Mouse (Mus musculus) intestine, postnatal 0 days (tissue): ENCODE data around the gene Gm47996. TPM values are rescaled to one million over a fixed set of nuclear protein-coding genes. Genes with fewer than 3 reads are reported as not detected.

ENCODE experiments used
- ATAC-seq: fragments of 200-750 bp; cut with Nextera tagmentation; 2 replicates; pipeline ENCODE4 v1.8.0; 2017; ENCODE audit warnings: mild to moderate bottlenecking, moderate TSS enrichment, moderate library complexity
- H3K27ac ChIP-seq: fragments of 300-500 bp; sonication (generic); 2 replicates; pipeline ENCODE4 v1.5.1; 2014; ENCODE audit warnings: mild to moderate bottlenecking, low read depth, low read length, moderate library complexity
- H3K27me3 ChIP-seq: fragments of 300-500 bp; sonication (generic); replicated peaks from 2 replicates; pipeline ENCODE4 v1.6.1; 2014; ENCODE audit warnings: low read length, mixed read lengths; ENCODE audit not compliant: control insufficient read depth, insufficient read depth
- H3K36me3 ChIP-seq: fragments of 300-500 bp; sonication (generic); 2 replicates; pipeline ENCODE4 v1.6.1; 2014; ENCODE audit warnings: mild to moderate bottlenecking, moderate library complexity; ENCODE audit not compliant: control insufficient read depth, insufficient read depth
- H3K4me1 ChIP-seq: fragments of 300-500 bp; sonication (generic); replicated peaks from 2 replicates; pipeline ENCODE4 v1.6.1; 2014; ENCODE audit warnings: antibody characterized with exemption, low read length, mixed read lengths; ENCODE audit not compliant: control insufficient read depth, insufficient read depth
- H3K4me2 ChIP-seq: fragments of 300-500 bp; sonication (generic); replicated peaks from 2 replicates; pipeline ENCODE4 v1.6.1; 2014; ENCODE audit warnings: low read depth, mild to moderate bottlenecking, moderate library complexity
- H3K4me3 ChIP-seq: fragments of 300-500 bp; sonication (generic); 2 replicates; pipeline ENCODE4 v1.5.1; 2014; ENCODE audit warnings: low read depth, low read length
- H3K9ac ChIP-seq: fragments of 300-500 bp; sonication (generic); 2 replicates; pipeline ENCODE4 v1.6.1; 2014; ENCODE audit warnings: mild to moderate bottlenecking, low read depth, low read length
- H3K9me3 ChIP-seq: fragments of 300-500 bp; sonication (generic); 2 replicates; pipeline ENCODE4 v1.6.1; 2016; ENCODE audit warnings: mixed run types; ENCODE audit not compliant: control insufficient read depth
- CTCF ChIP-seq: sonication (generic); IDR thresholded peaks from 2 replicates; pipeline ENCODE4 v1.5.1; 2016; ENCODE audit warnings: low read depth, mild to moderate bottlenecking, control low read depth, antibody characterized with exemption, moderate library complexity
- WGBS: fragments of 180-500 bp; shearing (Covaris S2); extraction: QIAGEN DNeasy Blood & Tissue Kit; methylation state at CpG from one replicate; pipeline ENCODE4 v1.1.7; 2014; 5-methylcytosine and 5-hydroxymethylcytosine counted together
- polyA plus RNA-seq: library from polyadenylated mRNA; unstranded; fragments of >200 nt; fragmentation: Nextera tagmentation; extraction: Ambion mirVana; gene quantifications from 2 replicates; pipeline ENCODE4 v1.2.1, GENCODE M21; 2015

Gene Gm47996
- polyA plus RNA-seq, 1 experiment from 2014 or later = not detected

DNA sequence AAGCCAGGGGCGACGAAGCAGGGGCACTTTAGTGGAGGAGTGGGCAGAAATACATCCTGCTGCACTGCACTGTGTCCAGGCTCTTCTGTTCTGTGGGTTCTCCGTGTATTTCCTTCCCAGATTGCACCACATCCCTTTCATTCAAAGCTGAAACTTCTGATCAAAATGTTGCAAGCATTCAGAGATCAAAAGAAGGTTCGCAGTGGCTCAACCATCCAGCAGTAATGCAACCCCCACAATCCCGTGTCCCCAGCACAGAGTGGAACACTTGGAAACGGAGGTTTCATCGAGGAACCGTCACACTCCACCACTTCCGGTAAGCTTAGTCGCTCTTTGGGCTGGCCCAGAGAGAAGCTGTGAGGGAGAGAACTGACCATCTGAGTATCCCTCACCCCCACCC lies 35.2 kb downstream of the Gm47996 start:
- TF ChIP-seq CTCF = no peak
- Histone ChIP-seq H3K36me3 (no peaks in the 10 kb centered on the region), H3K27me3 (no peaks in the 10 kb centered on the region), H3K27ac (no peak overlapping the region), H3K9ac (no peak overlapping the region), H3K4me2 (no peak overlapping the region), H3K9me3 (no peaks in the 10 kb centered on the region), H3K4me1 (no peaks in the 10 kb centered on the region), H3K4me3 (no peak overlapping the region)
- WGBS = 83% methylated on average over 10 of the region's 10 CpGs
- no peak for ATAC-seq

DNA sequence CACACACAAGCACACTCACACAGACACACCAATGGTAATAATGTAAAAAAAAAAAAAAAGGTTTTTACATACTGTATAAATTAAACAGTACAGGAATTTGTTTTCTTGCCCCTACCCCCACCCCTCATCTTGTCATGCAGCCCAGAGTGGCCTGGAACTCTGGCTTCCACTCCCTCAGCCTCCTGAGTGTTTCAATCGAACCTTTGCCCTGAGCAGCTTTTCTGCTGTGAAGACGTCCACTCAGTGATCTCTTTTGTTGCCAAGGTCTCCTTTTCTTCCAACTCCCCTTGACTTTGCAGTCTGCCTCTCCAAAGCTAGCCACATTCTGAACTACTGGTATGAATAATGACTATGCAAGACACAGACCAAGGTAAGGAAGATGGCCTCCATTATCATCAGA lies 35.9 kb downstream of the Gm47996 start:
- Histone ChIP-seq H3K27ac (no peak overlapping the region), H3K4me2 (no peak overlapping the region), H3K36me3 (no peaks in the 10 kb centered on the region), H3K9me3 (no peaks in the 10 kb centered on the region), H3K27me3 (no peaks in the 10 kb centered on the region), H3K9ac (no peak overlapping the region), H3K4me1 (no peaks in the 10 kb centered on the region), H3K4me3 (no peak overlapping the region)
- no peak for TF ChIP-seq CTCF
- 47% methylated on average over 2 of the region's 2 CpGs for WGBS
- ATAC-seq = no peak

DNA sequence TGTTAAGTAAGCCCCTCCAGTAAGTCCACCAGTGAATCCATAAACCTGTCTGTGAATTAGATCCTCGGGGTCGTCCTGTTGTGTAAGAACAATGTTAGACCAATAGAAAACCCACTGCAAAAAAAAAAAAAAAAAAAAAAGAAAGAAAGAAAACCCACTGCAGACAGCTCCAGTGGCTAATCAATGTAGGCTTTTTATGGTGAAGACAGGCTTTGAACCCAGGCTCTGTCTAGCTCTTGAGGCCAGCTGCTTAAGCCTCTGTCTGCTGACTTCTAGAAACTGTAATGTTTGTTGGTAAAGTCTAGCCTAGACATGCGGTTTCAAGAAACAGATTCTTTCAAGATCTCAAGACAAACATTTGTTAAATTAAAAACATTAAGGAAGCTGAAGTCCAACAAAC lies 40.2 kb downstream of the Gm47996 start:
- H3K27ac ChIP-seq = no peak overlapping the region
- WGBS = 90% methylated on average over 3 of the region's 3 CpGs

DNA sequence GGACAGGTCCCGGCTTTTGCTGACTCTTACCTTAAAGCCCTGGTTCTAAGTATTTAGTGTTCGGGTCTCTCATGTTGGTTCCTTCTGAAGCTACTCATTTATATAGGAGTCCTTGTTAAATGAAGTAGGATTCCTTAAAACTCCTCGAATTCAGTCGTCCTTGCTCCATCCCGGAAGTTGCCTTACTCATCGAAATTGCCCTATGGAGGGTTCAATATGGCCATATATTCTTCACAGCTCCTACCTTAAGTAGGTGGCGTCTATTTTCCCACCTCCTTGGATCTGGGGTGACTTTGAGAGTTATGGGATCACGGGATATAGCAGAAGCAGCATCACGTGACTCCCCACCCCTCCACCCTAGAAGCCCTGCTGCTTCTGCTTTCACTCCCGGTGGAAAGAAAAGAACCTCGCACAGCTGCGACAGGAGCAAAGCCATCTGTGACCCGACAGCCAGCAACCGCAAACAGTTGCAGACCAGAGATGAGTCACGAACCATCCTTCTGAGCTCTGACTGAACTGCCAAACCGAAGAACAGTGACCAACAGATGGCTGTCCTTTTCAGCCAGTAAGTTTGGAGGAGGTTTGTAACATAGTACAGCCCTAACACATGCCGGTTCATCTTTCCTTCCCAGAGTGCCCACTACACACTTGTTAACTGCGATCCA lies 40.7 kb downstream of the Gm47996 start:
- H3K27me3 ChIP-seq = no peaks in the 10 kb centered on the region
- 0 out of 2 replicates have a peak overlapping the region, but pooled peaks have one; percentile 21 for H3K4me2 ChIP-seq
- H3K9ac ChIP-seq = no peak overlapping the region
- H3K4me1 ChIP-seq = no peaks in the 10 kb centered on the region
- H3K9me3 ChIP-seq = no peaks in the 10 kb centered on the region
- no peaks in the 10 kb centered on the region for H3K36me3 ChIP-seq
- no peak for TF ChIP-seq CTCF
- no peak for ATAC-seq
- H3K4me3 ChIP-seq = no peak overlapping the region
- no peak overlapping the region; the same call in 1 of the 2 replicates for H3K27ac ChIP-seq
- 58% methylated on average over 18 of the region's 18 CpGs for WGBS

More for the DNA sequence above, 40.2 kb downstream of the Gm47996 start:
- Histone ChIP-seq H3K36me3 (no peaks in the 10 kb centered on the region), H3K4me3 (no peak overlapping the region), H3K9me3 (no peaks in the 10 kb centered on the region), H3K9ac (no peak overlapping the region), H3K4me1 (no peaks in the 10 kb centered on the region), H3K4me2 (no peak overlapping the region), H3K27me3 (no peaks in the 10 kb centered on the region)
- no peak for ATAC-seq
- TF ChIP-seq CTCF = no peak

DNA sequence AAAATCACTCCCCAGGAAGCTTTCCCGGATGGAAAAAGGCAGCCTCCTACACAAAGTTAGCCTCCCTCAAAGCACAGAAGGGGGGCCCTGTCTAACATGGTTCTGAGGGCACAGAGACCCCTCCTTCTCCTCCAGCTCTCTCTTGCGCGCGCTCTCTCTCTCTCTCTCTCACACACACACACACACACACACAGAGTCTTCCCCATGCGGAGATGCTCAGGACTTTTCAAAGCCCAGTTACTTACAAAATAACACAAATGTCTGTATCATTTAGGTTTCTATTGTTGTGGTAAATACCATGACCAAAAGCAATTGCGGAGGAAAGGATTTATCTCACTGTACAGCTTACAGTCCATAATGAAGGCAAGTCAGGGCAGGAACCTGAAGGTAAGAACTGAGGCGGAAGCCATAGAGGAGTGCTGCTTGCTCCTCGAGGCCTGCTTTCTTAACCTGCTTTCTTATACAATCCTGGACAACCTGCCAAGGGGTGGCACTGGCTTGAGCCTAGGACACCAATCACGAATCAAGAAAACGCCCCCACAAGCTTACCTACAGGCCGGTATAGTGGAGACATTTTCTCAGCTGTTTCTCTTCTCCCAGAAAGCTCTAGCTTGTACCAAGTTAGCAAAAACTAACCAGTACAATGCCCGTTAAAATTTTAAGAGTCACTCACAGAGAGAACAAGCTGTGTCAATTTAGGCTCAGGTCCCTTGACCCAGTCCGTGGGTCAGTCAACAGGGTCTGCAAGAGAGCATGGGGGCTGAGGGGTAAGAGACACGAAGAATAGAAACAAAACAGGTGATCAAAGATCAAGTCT lies 41.5 kb downstream of the Gm47996 start:
- Histone ChIP-seq H3K4me1 (no peaks in the 10 kb centered on the region), H3K9me3 (no peaks in the 10 kb centered on the region), H3K27me3 (no peaks in the 10 kb centered on the region), H3K4me3 (no peak overlapping the region), H3K4me2 (no peak overlapping the region), H3K27ac (no peak overlapping the region), H3K36me3 (no peaks in the 10 kb centered on the region), H3K9ac (no peak overlapping the region)
- 82% methylated on average over 14 of the region's 14 CpGs for WGBS
- TF ChIP-seq CTCF = no peak
- ATAC-seq = no peak

DNA sequence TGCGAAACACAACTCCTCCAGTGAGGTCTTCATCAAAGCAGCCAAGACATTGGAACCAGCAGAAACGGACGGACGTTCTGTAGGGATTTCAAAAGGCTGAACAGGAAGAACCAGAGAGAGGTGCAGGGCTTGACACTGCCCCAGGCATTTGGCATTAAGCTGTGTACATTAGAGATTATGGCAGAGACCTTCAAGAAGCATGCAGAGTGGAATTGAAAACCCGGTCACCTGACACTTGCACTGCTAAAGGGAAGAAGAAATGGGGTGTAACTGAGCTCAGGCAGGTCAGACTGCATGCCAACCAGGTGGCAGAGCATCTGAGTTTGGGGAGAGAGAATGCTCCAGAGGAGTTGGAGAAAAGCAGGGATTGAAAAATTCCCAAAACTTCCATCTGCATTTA lies 45.5 kb downstream of the Gm47996 start:
- Histone ChIP-seq H3K9ac (no peak overlapping the region), H3K9me3 (no peaks in the 10 kb centered on the region), H3K36me3 (no peaks in the 10 kb centered on the region), H3K27me3 (no peaks in the 10 kb centered on the region), H3K4me2 (no peak overlapping the region), H3K27ac (no peak overlapping the region), H3K4me3 (no peak overlapping the region), H3K4me1 (no peaks in the 10 kb centered on the region)
- TF ChIP-seq CTCF = no peak
- no peak for ATAC-seq
- WGBS = 73% methylated on average over 5 of the region's 5 CpGs
